12 mouse cellular contexts compared by ENCODE assay signal in the genomic region with DNA sequence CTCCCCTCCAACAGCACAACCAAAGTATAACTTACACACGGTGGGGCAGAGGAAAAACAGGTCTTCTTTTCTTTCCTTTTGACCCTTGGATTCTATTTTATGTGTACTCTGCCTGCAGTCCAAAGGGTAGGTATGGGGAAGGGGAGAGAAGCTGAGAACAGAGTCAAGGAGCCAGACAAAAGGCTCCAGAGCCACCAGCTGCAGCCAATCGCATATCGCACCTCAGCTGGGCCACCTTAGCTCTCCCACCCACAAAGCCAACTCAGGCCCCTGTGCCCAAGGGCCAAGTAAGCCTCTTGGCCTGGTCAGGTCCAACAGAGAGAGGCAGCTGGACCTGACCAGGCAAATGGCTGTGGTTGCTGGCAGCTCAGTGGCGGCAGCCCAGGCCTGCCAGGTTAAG. TPM values are rescaled to one million over a fixed set of nuclear protein-coding genes. Genes with fewer than 3 reads are reported as not detected.
DNase-seq lines count a peak whose midpoint lies in the region; ATAC-seq and TF ChIP-seq lines count a peak whose summit lies in the region.
"Had no signal": no experiment of that assay in that cellular context is flagged by ENCODE, and none has a peak within 500 bp of the region (broad histone marks: within the 10 kb centered on the region; RNA-seq: fewer than 3 reads in every experiment).

No protein-coding gene starts in this region.

- no peak for DNase-seq in forebrain, embryonic 11.5 days (ENCODE audit: low spot score)
- no peak for DNase-seq in lung, embryonic 14.5 days
- no peak for DNase-seq in lung, postnatal 4 days
- DNase-seq in intestine, embryonic 14.5 days (ENCODE audit: low spot score): no peak
- DNase-seq in gastrocnemius, postnatal 10 days: no peak
- DNase-seq in right cerebral cortex, adult 2 months (ENCODE audit: low spot score in 2 of 2): no peak
- DNase-seq: right cerebral cortex, postnatal 25 days had no signal

- peaks cover 6% of the 10 kb centered on the region; the same call in 1 of the 2 replicates for H3K4me1 ChIP-seq in forebrain, embryonic 11.5 days (replicated peaks; ENCODE audit: control insufficient read depth, insufficient read depth, low read length)
- H3K4me1 ChIP-seq in forebrain, embryonic 13.5 days: peaks cover 11% of the 10 kb centered on the region; the same call in 1 of the 2 replicates
- H3K4me1 ChIP-seq in lung, embryonic 14.5 days (ENCODE audit: insufficient read depth): peaks cover 19% of the 10 kb centered on the region
- peaks cover 16% of the 10 kb centered on the region; the same call in 1 of the 2 replicates for H3K4me1 ChIP-seq in intestine, embryonic 14.5 days (replicated peaks; ENCODE audit: control insufficient read depth, insufficient read depth, low read length)
- H3K4me1 ChIP-seq in midbrain, embryonic 15.5 days: peaks cover 8% of the 10 kb centered on the region; the same call in 1 of the 2 replicates

- 17% methylated on average over 4 of the region's 4 CpGs for WGBS in forebrain, embryonic 11.5 days
- 20% methylated on average over 4 of the region's 4 CpGs for WGBS in forebrain, embryonic 13.5 days
- 45% methylated on average over 4 of the region's 4 CpGs for WGBS in lung, embryonic 14.5 days
- 45% methylated on average over 4 of the region's 4 CpGs for WGBS in intestine, embryonic 14.5 days
- WGBS in midbrain, embryonic 15.5 days: 34% methylated on average over 4 of the region's 4 CpGs

- H3K9ac ChIP-seq in forebrain, embryonic 11.5 days (ENCODE audit: low read length): no peak overlapping the region
- H3K9ac ChIP-seq in forebrain, embryonic 13.5 days: no peak overlapping the region
- H3K9ac ChIP-seq in lung, embryonic 14.5 days: peak overlapping the region; percentile 27; the same call in 1 of the 2 replicates
- 0 out of 2 replicates have a peak overlapping the region, but pooled peaks have one; percentile 25 for H3K9ac ChIP-seq in intestine, embryonic 14.5 days (ENCODE audit: low read length)
- H3K9ac ChIP-seq in midbrain, embryonic 15.5 days: no peak overlapping the region

- no peak overlapping the region for H3K27ac ChIP-seq in forebrain, embryonic 11.5 days (ENCODE audit: low read depth, low read length)
- H3K27ac ChIP-seq in forebrain, embryonic 13.5 days: no peak overlapping the region
- peak overlapping the region; percentile 93 for H3K27ac ChIP-seq in lung, embryonic 14.5 days (ENCODE audit: low read depth)
- peak overlapping the region; percentile 52; the same call in 1 of the 2 replicates for H3K27ac ChIP-seq in intestine, embryonic 14.5 days (ENCODE audit: low read depth)
- no peak overlapping the region for H3K27ac ChIP-seq in midbrain, embryonic 15.5 days

- H3K9me3 ChIP-seq in forebrain, embryonic 11.5 days (ENCODE audit: control insufficient read depth, low read length): no peaks in the 10 kb centered on the region
- no peaks in the 10 kb centered on the region for H3K9me3 ChIP-seq in forebrain, embryonic 13.5 days (replicated peaks)
- H3K9me3 ChIP-seq in lung, embryonic 14.5 days (ENCODE audit: low read depth, low read length): no peaks in the 10 kb centered on the region
- no peaks in the 10 kb centered on the region for H3K9me3 ChIP-seq in intestine, embryonic 14.5 days (ENCODE audit: control insufficient read depth, low read length)
- no peaks in the 10 kb centered on the region for H3K9me3 ChIP-seq in midbrain, embryonic 15.5 days

- no peaks in the 10 kb centered on the region for H3K27me3 ChIP-seq in forebrain, embryonic 11.5 days (ENCODE audit: control insufficient read depth, insufficient read depth, low read length)
- no peaks in the 10 kb centered on the region for H3K27me3 ChIP-seq in forebrain, embryonic 13.5 days
- no peaks in the 10 kb centered on the region for H3K27me3 ChIP-seq in lung, embryonic 14.5 days (ENCODE audit: insufficient read depth, low read length)
- no peaks in the 10 kb centered on the region for H3K27me3 ChIP-seq in intestine, embryonic 14.5 days (replicated peaks; ENCODE audit: control insufficient read depth, insufficient read depth, low read length)
- H3K27me3 ChIP-seq in midbrain, embryonic 15.5 days (replicated peaks): no peaks in the 10 kb centered on the region

- ATAC-seq in forebrain, embryonic 11.5 days (replicated peaks; ENCODE audit: low FRiP score): peak; percentile 39; the same call in 1 of the 2 replicates
- ATAC-seq in forebrain, embryonic 13.5 days: no peak
- peak; percentile 9; the same call in 1 of the 2 replicates for ATAC-seq in lung, embryonic 14.5 days (ENCODE audit: insufficient read depth)
- peak; percentile 45 for ATAC-seq in intestine, embryonic 14.5 days (replicated peaks; ENCODE audit: low FRiP score, low TSS enrichment, low read depth)
- 0 out of 2 replicates have a peak, but pooled peaks have one; percentile 45 for ATAC-seq in midbrain, embryonic 15.5 days (replicated peaks)
- ATAC-seq: forebrain, embryonic 14.5 days had no signal

- no peak overlapping the region for H3K4me2 ChIP-seq in forebrain, embryonic 11.5 days (ENCODE audit: low read depth, low read length, severe bottlenecking)
- no peak overlapping the region for H3K4me2 ChIP-seq in forebrain, embryonic 13.5 days
- H3K4me2 ChIP-seq in lung, embryonic 14.5 days: peak overlapping the region; percentile 41
- H3K4me2 ChIP-seq in intestine, embryonic 14.5 days (ENCODE audit: low read length): peak overlapping the region; percentile 1; the same call in 1 of the 2 replicates
- H3K4me2 ChIP-seq in midbrain, embryonic 15.5 days: no peak overlapping the region
- H3K4me2 ChIP-seq: liver, embryonic 11.5 days had no signal

- no peaks in the 10 kb centered on the region for H3K36me3 ChIP-seq in forebrain, embryonic 11.5 days (ENCODE audit: control insufficient read depth, insufficient read depth, low read length)
- H3K36me3 ChIP-seq in forebrain, embryonic 13.5 days (ENCODE audit: poor library complexity, severe bottlenecking): no peaks in the 10 kb centered on the region
- H3K36me3 ChIP-seq in lung, embryonic 14.5 days (ENCODE audit: insufficient read depth): peaks cover 9% of the 10 kb centered on the region
- peaks cover 13% of the 10 kb centered on the region for H3K36me3 ChIP-seq in intestine, embryonic 14.5 days (ENCODE audit: control insufficient read depth, insufficient read depth, low read length)
- no peaks in the 10 kb centered on the region for H3K36me3 ChIP-seq in midbrain, embryonic 15.5 days (replicated peaks)

- no peak overlapping the region for H3K4me3 ChIP-seq in forebrain, embryonic 11.5 days (ENCODE audit: low read depth, low read length)
- no peak overlapping the region for H3K4me3 ChIP-seq in forebrain, embryonic 13.5 days
- no peak overlapping the region for H3K4me3 ChIP-seq in lung, embryonic 14.5 days (ENCODE audit: low read depth, low read length)
- H3K4me3 ChIP-seq in intestine, embryonic 14.5 days (ENCODE audit: low read depth, low read length): no peak overlapping the region
- H3K4me3 ChIP-seq in midbrain, embryonic 15.5 days: no peak overlapping the region

- no peak for TF ChIP-seq CTCF in lung, embryonic 14.5 days (IDR thresholded peaks at IDR 0.05; ENCODE audit: low read depth)

RNA-seq across cellular contexts. Expression of a gene that starts 52.0 kb away (rescaled TPM):
- 7.3 and 8.1 TPM in 2 replicates for polyA plus RNA-seq in forebrain, embryonic 11.5 days (2014; fragmentation: Nextera tagmentation; extraction: Ambion mirVana)
- 3.7 and 5.1 TPM in 2 replicates for polyA plus RNA-seq in forebrain, embryonic 13.5 days (2015; fragmentation: Nextera tagmentation; extraction: Ambion mirVana)
- polyA plus RNA-seq in lung, embryonic 14.5 days (2014; fragmentation: Nextera tagmentation; extraction: Ambion mirVana): 22.9 and 28.4 TPM in 2 replicates
- polyA plus RNA-seq in intestine, embryonic 14.5 days (2014; fragmentation: Nextera tagmentation; extraction: Ambion mirVana): 21.0 and 23.7 TPM in 2 replicates
- 7.5 and 9.9 TPM in 2 replicates for polyA plus RNA-seq in midbrain, embryonic 15.5 days (2015; fragmentation: Nextera tagmentation; extraction: Ambion mirVana)
- total RNA-seq in gastrocnemius, postnatal 10 days (2021): 10 to 100 TPM; 11.8 to 12.4 TPM
- total RNA-seq: neutrophil, adult 5-6 weeks had no signal

Comparison
In these comparisons a context has a peak if more than half of its experiments do, and no peak if none do; other contexts are left out.
1. H3K27ac ChIP-seq: peak in lung, embryonic 14.5 days (single experiment) and intestine, embryonic 14.5 days (single experiment); none in forebrain, embryonic 11.5 days (single experiment), forebrain, embryonic 13.5 days (single experiment) and midbrain, embryonic 15.5 days (single experiment).
2. H3K4me2 ChIP-seq: peak in lung, embryonic 14.5 days (single experiment) and intestine, embryonic 14.5 days (single experiment); none in forebrain, embryonic 11.5 days (single experiment), forebrain, embryonic 13.5 days (single experiment) and midbrain, embryonic 15.5 days (single experiment).
3. H3K9ac ChIP-seq: peak in lung, embryonic 14.5 days (single experiment) and intestine, embryonic 14.5 days (single experiment); none in forebrain, embryonic 11.5 days (single experiment), forebrain, embryonic 13.5 days (single experiment) and midbrain, embryonic 15.5 days (single experiment).